Mouse (Mus musculus) spleen, adult 2 months (tissue): ENCODE measurements around the gene Sf1.

Experiments used
- CTCF ChIP-seq: fragments of 200-500 bp; IDR thresholded peaks from 2 replicates; pipeline ENCODE4 v1.5.1; 2011; ENCODE audit warnings: mild to moderate bottlenecking, inconsistent platforms; ENCODE audit not compliant: insufficient read depth, insufficient read length, insufficient replicate concordance; ENCODE audit errors: extremely low read depth
- POLR2A ChIP-seq: fragments of 200-500 bp; IDR thresholded peaks from 2 replicates; pipeline ENCODE4 v1.6.1; 2011; ENCODE audit warnings: low read depth, low read length, inconsistent platforms

- TF ChIP-seq POLR2A (no peak), CTCF (no peak)
Observed at GRCm38 (mm10) chr19:6382323-6382924, 18.9 kb downstream of the Sf1 start.
